Mouse (Mus musculus): Measurements from ENCODE around the gene Mok.
"Not testable (repeated sequence)": the region's sequence is repeated elsewhere in the genome, so short reads cannot be mapped to it uniquely, and the experiment has no call there.

The Mok gene

DNA sequence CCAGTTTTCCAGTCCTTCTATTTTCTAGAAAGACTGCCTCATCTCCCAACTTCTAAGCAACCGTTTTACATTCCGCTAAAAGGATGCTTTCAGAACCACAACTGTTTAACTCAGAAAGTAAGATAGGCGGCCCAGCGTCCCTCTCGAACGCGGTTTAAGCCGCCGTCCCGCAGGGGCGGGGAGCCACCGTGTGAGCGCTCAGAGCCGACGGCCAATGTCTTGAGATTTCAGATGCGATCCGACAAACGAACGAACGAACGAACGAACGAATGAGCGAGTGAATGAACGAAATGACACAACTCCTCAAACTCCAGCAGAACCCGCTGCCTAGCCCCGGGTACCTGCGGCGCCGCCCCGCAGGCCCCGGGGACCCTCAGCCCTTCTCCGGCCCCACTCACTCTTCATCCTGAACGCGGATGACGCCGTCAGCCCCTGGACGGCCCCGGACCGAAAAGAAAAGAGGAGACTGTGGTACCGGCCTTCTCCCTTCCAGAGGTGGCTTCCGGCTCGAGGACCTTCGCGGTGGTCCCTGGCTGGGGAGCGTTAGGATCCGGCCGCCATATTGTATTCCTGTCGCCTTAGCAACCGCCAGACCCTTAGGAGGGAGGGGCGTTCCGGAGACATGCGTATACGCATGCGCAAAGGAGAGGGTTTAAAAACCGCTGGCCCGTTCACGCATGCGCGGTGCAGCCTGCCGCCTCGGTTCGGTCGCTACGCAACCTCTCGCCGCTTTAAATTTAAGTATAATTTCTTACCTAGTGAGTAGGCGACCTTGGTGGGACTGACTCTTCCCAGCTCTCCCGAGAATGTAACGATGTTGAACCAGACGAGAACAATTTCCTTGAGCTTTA, at the start of gene Mok:
Mok (minus strand) TSS at position 592 of the 851 bp plus-strand sequence.
- DNase-seq (ENCODE audit: low spot score), result peak; percentile 99

DNA sequence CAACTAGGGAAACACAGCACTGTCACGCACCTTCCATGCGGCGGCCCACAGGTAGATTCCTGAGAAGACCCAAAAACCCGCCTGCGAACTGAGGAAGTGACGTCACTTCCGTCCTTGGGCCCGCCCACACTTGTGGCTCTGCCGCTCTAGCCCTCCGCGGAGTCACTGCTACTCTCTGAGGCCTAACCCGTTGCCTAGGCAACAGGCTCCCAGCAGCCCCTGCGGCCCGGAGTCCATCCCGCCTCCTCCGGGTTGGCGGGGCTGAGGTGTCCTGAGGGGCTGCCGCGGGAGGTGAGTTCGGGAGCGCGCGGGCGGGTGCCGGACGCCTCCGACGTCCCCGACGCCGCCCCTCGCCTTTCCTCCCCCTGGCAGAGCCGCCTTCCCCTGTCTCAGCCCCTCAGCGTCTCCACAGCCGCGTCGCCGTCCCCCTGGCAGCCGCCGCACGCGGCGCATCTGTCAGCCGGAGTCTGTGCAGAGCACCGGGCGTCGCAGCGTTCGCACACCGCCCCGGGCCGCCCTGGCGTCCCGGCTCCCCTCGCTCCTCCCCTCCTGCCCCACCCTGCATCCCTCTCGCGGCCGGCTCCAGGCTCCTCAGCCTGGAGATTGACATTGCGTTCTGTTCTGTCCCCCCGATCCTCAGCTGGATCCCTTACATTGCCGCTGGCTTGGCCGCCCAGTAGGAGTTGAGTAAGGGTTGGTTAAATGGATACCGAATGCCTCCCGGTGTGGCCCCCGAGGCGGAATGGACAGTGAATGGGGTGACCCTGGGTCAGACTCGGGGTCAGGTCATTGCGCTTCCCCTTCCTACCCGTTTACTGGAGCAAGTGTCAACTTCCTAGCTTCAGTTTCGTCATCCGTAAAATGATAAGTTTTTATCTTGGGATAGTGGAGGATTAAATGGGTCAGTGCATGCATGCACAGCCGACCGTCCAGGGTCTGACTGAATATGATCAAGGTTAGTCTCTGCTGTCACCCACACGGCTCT, 48.6 kb upstream of the Mok start, which contains the start of the genes Cinp and Tecpr2:
Cinp (minus strand) TSS at position 110 of the 985 bp plus-strand sequence.
Tecpr2 (plus strand) TSS at position 229 of the 985 bp plus-strand sequence.
- DNase-seq (ENCODE audit: low spot score), result peak; percentile 83

DNA sequence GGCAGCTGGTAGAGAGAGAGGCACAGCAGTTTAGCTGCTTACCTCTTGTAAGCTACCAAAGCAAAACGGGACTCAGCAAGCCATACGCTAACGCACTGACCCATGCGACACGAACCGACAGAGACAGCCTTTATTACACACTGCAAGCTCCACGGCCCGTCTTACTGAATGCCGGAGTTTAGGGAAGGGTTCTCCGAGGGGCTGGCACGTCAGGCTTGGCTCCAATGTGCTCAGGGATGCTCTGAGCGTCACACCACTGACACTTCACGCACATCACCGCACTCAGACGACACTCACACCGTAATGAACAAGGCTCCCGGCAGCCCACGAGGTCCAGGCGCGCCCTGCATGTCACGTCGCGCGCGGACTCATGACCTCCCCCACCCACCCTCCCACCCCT, 47.9 kb upstream of the Mok start:
- DNase-seq (ENCODE audit: low spot score), result no peak

DNA sequence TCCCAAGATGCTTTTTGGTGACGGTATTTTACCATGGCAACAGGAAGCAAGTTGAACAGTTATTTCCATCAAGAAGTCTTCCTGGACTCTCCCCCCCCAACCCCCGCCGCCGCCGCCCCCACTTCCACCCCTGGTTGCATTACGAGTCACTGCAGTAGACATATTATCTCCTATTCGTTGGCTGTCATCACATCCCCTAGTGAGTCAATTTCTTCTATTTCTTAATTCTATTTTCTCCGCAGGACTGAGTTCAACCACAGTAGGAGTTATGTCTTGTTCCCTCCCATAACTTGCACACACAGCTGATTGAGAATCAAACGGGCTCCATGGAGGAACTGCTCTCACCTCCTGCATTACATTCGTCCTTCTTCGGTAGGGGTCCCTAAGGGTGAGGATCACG, 47.4 kb upstream of the Mok start:
- DNase-seq (ENCODE audit: low spot score), result no peak

DNA sequence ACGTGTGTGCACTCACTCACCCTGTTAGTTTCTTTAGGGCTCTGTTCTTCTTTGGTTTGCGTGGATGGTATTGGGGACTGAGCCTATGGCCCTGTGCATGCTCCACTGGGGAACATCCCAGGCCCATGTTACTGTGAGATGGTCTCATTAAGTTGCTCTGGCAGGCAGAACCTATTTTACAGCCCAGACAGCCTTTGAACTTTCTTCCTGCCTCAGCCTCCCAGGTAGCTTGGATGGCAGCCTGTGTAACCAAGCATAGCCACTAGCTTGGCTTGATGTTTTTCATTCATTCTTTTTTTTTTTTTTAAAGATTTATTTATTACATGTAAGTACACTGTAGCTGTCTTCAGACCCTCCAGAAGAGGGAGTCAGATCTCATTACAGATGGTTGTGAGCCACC, 44.5 kb upstream of the Mok start:
- DNase-seq (ENCODE audit: low spot score), result no peak

DNA sequence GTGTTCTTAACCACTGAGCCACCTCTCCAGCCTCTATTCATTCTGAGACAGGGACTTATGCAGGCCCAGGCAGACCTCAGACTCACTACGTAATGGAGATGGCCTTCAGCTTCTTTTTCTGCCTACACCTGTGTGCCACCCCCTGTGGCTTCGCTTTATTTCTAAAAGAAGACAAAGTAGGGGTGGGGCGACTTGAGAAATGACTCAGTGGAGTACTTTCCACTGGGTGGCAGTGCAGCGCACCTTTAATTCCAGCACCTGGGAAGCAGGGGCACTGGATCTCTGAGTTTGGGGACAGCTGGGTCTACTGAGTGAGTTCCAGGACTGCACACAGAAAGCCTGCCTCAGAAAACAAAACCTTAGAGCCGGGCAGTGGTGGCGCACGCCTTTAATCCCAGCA, 41.6 kb upstream of the Mok start:
- no peak for DNase-seq (ENCODE audit: low spot score)

DNA sequence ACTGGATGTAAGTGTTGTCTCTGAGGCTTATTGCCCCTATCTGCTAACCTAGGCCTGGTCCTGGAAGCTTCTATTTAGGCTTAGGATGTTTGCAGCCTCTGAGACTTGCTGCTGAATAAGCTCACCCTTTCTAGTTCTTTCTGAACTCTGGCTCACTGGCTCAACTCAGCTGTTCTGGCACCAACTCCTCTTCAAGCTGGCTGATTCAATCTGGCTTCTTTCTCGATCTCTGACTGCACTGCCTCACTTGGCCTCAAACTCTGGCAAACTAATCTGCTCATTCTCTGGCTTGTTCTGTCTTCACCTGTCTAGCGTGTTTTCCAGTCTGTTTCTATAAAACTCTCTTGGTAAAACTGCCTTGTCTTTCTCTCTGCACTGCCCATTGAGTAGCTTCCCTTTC, 34.6 kb upstream of the Mok start:
- no peak for DNase-seq (ENCODE audit: low spot score)

DNA sequence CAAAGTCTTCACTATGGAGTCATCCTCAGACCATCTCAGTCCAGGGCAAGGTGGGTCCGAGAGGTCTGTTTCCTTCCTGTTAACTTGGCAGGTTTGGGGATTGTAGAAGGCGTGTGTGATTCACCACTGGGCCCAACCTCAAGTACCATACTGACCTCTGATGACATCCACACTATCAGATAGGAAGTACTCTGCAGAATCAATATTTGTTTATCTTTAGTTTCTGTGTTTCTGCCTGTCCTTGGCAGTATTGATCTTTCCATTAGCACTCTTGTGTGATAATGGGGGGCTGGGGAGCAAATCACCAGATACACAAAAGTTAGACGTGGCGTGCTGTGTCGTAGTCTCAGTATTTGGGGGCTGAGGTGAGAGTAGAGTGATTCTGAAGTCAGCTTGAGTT, 30.5 kb upstream of the Mok start:
- no peak for DNase-seq (ENCODE audit: low spot score)

DNA sequence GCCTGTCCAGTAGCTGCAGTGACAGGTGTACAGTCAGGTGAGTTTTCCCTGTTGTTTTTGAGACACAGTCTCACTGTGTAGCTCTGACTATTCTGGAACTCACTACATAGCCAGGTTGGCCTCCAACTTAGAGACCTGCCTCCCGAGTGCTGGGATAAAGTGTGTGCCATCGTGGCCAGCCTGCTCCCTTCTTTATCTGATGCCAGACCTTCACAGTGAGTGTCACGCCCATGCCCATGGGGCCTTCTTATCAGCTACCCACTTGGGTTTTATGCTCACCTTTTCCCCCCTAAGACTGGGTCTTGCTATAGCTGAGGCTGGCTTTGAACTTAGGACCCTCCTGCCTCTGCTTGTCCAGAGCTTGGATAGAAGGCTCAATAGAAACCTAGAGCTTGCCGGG, 29.4 kb upstream of the Mok start:
- no peak for DNase-seq (ENCODE audit: low spot score)

DNA sequence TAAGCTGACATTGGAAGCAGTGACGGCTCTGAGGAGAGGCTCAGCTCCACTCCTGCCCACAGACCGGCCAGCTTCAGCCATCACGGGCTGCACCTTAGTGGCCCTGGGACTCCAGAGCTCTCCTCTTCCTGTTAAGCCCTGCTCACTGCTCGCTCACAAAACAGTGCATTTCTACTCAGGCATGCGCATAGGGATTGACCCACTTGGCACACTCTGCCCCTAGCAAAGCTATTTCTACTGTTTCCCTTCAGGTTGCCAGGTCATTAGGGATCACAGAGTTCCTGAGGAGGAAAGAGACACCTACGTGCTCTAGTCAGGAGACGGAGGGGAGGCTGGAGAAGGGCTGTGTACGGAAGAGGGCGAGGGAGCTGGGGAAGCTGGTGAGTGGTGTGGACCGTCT, 25.2 kb upstream of the Mok start:
- no peak for DNase-seq (ENCODE audit: low spot score)

DNA sequence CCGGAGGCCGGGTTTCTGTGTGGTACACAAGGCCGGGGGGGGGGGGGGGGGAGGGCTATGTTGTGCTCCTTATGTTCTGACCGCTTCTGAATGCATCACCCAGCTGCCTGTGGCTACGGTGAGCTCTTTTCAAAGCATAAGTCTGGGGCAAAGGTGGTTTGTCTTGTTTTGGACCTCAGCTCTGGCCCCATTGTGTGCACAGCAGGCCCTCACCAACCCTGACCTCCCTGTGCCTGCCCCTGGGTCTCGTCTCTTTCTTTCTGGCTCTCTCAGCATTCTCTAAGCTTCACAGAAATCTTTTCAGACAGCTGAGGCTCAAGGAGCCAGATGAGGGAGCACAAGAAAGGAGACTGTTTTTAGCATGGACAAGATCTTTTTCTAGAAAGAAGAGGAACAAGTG, 24.8 kb upstream of the Mok start:
- DNase-seq (ENCODE audit: low spot score), result no peak

DNA sequence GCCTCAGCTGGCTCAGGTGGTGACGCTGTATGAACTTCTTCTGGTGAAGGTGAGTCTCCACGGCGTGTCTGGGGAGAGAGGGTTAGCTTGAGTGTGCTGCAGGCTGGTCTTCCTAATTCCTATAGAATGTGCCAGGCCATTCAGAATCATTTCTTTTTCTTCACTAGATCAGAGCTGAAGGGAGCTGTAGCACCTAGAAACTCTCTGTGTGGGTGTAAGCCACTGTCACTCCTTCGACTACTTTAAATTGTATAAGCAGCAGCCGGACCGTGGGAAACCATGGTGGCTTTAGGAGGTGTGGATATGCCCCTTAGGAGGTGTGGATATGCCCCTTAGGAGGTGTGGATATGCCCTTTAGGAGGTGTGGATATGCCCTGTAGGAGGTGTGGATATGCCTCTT, 23.3 kb upstream of the Mok start:
- no peak for DNase-seq (ENCODE audit: low spot score)

DNA sequence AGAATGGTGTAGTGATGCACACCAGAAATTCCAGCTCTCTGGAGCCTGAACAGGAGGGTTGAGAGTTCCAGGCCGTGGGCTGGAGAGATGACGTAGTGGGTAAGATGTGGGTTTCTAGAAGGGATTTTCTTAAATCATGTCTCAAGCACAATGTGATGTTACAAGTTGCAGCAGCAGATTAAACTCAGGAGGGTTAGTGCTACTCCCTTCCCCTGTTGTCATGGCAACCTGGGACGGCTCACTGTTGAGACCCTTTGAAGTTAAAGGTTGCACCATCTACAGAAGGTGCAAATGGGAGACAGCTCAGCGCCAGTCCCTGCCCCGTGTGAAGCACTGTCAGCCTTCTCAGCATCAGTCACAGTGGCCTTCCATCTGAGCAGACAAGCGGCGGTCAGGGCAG, 20.5 kb upstream of the Mok start:
- no peak for DNase-seq (ENCODE audit: low spot score)

DNA sequence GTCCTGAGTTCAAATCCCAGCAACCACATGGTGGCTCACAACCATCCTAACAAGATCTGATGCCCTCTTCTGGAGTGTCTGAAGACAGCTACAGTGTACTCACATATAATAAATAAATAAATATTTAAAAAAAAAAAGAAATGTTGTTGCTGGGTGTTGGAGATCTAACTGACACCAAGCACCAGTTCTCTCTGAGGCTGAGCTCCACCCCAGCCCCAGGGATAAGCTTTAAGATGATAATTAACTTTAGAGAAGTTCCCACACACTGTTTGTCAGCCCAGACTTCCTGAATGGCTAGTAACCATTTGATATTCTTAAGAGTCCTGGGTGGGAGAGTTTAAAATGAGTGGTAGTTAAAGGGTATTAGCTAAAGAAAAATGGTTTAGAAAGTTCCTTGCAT, 19.6 kb upstream of the Mok start:
- DNase-seq (ENCODE audit: low spot score), result no peak

DNA sequence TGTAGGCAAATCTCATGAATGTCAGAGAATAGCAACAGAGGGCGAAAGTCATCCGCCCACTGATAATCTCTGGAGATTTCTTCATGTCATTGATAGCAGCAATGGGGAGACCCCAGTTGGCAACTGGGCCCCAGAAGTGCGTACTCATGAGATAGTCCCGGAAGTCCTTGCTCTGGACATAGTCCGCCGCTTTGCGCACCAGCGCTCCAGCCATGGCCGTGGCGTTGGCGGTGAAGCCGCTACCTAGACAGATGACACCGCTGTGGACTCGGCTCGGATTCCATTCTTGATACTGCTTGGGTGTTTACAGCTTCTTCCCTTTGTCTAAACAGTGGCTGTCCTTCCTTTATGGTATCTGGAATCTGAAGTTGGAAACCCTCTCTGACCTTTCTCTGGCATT, 17.9 kb upstream of the Mok start:
- not testable (repeated sequence) for DNase-seq (ENCODE audit: low spot score)

DNA sequence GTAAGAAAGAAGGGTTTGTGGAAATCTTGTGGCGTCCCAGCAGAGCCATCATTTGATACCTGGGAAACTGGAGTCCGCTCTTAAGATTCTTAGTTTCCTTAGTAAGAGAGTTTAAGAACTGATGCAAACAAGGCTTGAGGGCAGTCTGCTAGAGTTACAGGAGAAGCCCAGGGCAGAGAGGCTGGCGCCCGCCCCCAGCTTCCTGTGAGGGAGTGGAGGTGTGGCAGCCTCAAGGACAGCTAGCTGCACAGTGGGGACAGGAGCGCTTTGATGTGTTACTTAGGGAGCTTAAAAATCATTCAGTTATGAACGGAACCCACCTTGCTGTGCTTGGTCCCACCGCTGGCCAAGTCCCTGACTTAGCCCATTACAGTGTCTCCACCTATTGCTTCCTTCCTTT, 16.5 kb upstream of the Mok start:
- DNase-seq (ENCODE audit: low spot score), result no peak

DNA sequence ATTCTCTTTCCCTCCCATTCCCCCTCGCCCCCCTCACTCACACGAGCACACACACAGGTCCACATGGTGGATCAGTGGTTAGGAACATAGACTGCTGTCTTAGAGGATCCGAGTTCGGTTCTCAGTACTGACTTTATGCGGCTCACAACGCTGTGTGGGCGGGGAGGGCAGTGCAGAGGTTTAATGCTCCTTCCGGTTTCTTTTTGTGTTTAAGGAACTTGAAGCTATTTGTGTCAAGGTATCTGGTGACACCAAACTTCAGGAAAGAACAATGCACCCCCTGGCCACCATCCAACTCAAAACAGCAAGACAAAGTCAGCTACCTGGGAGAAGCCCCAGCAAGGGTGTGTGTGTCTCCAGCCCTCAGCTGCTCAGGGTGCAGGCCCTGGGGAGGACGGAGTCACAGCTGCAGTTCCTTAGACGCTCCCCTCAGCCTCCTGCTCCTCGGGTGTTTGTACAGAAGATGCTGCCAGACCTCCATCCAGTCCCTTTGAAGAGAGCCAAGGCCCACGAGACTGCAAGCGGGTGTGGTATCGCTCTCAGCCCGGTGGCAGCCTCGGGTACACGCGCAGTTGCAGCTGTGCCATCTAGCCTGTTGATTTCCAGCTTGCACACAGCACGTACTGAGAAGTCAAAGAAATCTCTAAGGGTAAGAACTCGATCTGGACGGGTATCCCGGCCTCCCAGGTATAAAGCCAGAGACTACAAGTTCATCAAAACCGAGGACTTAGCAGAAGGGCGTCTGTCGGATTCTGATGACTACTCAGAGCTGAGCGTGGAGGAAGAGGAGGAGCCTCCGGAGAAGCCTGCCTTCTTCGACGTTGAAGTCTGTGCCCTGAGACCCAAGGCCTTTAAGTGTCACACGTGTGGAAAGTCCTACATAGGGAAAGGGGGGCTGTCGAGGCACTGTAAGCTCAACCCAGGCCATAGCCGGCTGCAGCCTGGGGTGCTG, 14.3 kb upstream of the Mok start:
- DNase-seq (ENCODE audit: low spot score), result no peak

DNA sequence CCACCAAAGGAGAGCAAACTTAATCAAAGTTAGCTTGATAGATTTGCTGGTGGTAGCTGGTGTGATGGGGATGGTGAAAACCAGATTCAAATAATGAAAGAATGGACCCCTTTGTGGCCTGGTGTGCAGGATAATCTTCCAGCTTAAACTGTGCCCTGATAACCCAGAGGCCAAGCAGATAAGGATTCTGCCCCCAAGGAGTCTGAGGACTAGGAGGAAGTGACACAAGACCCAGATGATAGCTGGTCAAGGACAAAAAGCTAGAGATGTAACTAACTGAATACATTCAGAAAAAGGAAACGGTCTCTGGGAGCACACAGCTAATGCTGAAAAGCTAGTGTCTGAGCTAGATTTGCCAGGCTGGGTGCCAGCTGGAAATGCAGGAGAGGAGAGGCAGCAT, 11.2 kb upstream of the Mok start:
- DNase-seq (ENCODE audit: low spot score), result no peak

DNA sequence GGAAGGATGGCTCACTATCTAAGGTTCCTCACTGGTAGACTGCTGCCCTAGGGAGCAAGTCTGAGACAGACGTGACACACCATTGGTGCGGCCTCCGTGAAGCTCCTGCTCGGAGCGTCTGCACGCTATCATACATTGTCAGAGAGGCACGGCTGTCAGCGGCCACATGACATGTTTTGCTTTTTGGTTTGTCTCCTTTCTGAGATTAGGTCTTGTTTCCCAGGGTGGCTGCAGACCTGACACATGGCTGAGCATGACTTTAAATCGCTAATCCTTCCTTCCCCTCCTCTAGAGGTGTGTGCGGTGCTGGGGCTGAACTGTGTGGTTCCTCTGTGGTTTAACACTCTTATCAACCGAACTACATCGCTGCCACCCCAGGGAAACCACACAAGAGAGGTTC, 10.7 kb upstream of the Mok start:
- no peak for DNase-seq (ENCODE audit: low spot score)

DNA sequence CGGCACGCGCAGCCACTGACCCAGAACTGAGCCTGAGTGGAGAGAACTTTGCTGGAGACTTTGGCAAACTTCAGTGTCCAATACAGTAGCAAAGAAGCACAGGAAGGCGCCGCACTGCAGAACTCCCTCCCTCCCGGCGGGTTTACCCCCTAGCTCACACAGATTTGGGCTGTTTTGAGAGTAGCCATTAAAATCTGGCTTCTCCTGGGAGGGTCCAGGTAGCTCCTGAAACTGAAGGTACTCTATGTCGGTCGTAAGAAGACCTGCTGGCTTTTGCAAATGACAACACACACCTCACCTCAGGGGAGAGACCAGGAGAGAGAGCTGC, 10.2 kb upstream of the Mok start:
- DNase-seq (ENCODE audit: low spot score), result no peak

DNA sequence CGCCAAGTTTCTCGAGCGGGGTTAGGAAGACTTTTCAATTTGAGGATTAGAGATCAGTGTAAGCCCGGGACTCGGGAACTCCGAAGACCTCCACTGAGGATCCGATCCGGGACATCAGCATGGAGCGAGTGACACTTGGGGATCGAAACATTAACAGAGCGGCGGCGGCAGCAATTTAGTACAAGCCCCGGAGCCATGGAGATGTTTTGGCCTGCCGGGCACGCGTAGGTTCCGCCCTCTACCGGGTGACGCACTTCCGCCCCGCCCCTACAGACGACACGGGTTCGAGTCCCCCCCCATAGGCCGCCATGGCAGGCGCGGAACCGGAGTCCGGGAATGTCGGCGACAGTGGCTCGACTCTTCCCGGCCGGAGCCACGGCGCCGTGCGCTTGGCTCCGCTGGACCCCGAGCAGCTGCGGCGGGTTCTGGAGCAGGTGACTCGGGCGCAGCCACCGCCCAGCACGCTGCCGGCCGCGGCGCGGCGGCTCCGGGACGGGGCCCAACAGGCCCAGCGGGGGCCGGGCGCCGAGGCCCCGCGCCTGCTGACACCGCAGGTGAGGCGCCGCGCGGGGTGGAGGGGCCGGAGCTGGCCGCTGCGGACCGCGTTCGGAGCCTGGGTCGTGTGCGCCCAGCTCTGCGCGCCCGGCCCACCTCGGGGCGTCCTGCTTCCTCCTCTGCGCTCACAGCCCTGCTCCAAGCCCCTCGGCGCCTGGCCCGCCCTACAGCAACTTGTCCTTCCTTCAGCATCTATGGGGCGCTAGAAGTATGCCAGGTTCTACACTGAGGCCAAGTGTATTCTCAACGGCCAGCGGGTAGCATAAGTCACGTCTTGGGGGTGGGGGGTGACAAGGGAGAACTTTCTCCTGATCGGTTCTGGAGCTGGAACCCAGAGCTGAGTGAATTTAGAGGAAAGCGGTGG, 9.5 kb upstream of the Mok start, which contains the start of gene Zfp839:
Zfp839 (plus strand) TSS at position 244 of the 919 bp plus-strand sequence.
- peak; percentile 74 for DNase-seq (ENCODE audit: low spot score)

Data from ovary, postnatal 10 days (tissue).